Mouse (Mus musculus): Measurements from ENCODE around the gene Phgr1.

The Phgr1 gene

DNA sequence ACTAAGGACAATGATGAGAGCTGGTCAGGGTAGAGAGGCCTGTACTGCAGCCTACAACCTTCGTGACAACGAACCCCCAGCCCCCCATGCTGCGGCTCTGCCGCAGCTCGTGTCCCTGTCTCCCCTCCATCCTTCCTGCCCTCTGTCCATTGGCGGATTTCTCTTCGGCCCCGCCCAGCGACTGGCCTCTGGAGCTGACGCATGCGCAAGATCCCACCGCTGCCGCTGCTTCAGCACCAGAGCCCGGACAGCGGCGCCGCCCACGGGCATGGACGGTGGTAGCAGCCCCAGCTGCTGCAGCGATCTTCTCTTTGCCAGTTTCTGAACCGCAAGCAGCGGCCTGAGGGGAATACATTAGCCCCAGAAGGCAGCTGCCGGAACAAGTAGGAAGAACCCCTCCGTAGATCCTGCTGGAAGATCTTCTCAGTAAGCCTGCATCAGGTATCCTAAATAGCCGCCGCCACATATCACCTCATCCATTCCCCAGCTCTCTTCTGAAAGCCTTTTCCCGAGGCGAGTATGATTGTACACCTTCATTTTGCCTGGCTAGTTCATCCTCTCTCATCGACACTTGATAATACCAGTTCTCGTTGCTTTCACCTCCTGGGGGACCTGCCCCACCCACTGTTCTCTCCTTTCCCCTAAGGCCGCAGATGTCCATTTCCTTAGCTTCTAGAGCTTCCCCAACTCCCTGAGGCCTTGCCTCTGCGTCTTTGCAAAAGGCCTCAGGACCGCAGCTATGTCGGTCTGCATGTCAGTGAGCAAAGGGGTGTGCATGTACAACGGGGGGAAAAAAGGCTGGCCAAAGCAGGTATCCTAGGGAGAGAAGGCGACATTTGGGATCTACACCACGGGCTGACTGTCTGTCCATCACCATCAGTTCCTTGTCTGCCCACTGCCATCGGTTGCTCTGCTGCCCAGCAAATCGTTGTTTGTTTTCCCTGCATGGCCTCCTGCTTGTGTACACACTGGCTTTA is 7.2 kb downstream of the Phgr1 start, which contains the start of gene Disp2:
Gene Disp2, plus strand, starts transcription at position 216 of the 977 bp plus-strand sequence.
- DNase-seq (ENCODE audit: low read depth, low spot score) = peak; percentile 86

DNA sequence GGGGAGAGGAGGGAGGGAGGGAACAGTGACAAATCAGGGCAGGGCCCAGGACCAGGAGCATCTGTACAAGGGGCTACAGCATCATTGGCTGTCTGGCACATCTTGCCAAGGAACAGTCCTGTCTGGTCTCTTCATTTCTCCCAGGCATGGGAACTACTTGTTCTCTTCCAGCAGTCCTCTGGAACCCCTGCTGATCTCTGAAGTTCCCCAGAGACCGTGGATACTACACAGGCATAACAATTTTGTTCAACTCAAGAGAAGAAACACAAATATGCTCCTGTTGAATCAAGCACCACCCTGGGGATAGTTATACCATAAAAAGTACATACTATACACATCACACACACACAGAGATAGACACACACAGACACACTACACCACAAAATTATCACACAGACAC is 8.5 kb downstream of the Phgr1 start:
- no peak for DNase-seq (ENCODE audit: low read depth, low spot score)

DNA sequence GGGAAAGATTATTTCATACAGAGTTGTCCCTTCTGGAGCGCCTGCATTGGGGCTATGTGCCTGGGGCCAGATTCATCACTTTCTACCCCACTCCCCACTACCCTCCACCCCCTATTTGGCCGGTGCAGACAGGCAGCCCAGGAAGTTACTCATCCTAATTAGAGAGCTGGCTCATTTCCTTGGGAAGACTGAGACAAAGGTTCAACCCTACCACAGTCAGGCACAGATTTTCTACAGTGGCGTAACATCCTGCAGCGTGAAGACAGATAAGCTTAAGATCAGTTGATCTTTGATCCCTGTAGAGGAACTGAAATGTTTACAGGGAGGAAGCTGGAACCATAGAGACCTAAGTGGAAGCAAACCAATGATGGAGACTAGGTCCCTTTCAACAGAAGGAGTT is 9.7 kb downstream of the Phgr1 start:
- DNase-seq (ENCODE audit: low read depth, low spot score) = no peak

DNA sequence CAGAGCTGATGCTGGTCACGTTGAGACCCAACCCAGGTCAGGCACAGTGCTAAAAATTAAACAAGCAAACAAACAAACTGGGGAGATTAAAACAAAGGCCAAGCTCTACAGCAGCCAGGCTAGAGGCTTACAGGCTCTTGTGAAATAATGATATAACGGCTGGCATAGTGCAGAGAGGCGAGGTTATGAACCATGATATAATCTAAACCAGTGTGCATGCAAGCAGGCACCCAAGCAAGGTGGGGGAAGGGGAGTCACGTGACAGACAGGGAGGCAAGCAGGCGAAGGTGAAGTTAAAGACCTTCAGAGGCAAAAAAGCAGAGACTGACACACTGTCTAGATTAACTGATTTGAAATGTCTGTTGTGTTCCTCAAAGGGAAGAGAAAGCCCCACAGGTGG is 10.5 kb downstream of the Phgr1 start:
- no peak for DNase-seq (ENCODE audit: low read depth, low spot score)

DNA sequence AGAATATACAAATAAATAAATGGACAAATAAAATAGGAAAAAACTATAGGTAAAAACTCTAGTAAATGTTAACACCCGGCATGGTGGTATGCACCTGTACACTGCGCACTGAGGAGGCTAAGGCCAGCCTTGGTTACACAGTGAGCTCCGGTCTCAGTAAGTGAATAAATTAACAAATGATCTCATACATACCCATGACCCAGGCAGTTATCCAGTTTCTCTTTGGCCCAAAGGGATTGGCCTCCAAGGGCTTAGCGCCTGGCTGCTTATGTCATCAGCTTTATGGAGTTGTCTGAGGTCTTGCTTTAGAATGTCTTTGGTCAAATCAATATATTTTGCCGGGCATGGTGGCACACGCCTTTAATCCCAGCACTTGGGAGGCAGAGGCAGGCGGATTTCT is 11.1 kb downstream of the Phgr1 start:
- no peak for DNase-seq (ENCODE audit: low read depth, low spot score)

DNA sequence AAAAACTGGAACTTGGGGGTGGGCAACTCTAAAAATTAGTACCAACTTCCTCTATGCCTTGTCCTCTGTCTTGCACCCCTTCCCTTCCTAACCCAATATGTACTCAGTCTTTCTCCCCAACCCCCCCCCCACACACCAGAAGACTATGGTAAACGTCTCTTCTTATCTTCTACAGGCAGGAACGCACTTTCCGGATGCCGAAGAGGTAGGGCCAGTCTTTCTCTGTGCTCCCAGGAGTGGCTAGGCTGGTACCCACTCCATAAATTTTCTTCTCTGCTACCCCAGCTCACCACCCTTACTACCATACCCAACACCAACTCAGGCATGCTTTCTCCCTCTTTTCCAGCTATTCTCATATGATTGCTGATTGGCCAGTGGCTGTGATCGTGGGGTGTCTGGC is 14.0 kb downstream of the Phgr1 start:
- DNase-seq (ENCODE audit: low read depth, low spot score) = no peak

DNA sequence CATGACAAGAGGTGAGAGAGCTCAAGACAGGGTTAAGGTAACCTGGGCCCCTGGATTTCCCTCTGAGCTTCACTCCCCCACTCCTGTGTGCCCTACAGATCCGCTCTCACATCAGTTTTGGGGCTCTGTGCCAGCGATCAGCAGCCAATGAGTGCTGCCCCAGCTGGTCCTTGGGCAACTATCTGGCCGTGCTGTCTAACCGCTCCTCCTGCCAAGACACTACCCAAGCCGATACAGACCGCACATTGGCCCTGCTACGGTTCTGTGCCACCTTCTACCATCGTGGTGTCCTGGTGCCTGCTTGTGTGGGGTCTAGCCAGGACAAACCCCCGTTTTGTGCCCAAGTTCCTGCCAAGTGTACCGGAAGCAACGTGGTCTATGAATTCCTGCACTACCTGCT is 16.9 kb downstream of the Phgr1 start:
- DNase-seq (ENCODE audit: low read depth, low spot score) = no peak

DNA sequence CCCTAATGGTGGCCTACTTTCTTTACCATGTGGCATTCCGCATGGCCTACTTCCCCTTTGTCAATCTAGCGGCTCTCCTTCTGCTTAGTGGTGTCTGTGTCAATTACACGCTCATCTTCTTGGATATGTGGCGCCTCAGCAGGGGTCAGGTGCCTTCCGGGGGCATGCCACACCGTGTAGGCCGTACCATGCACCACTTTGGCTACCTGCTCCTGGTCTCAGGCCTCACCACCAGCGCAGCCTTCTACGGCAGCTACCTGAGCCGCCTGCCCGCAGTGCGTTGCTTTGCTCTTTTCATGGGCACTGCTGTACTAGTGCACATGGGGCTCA is 17.6 kb downstream of the Phgr1 start:
- DNase-seq (ENCODE audit: low read depth, low spot score) = no peak

DNA sequence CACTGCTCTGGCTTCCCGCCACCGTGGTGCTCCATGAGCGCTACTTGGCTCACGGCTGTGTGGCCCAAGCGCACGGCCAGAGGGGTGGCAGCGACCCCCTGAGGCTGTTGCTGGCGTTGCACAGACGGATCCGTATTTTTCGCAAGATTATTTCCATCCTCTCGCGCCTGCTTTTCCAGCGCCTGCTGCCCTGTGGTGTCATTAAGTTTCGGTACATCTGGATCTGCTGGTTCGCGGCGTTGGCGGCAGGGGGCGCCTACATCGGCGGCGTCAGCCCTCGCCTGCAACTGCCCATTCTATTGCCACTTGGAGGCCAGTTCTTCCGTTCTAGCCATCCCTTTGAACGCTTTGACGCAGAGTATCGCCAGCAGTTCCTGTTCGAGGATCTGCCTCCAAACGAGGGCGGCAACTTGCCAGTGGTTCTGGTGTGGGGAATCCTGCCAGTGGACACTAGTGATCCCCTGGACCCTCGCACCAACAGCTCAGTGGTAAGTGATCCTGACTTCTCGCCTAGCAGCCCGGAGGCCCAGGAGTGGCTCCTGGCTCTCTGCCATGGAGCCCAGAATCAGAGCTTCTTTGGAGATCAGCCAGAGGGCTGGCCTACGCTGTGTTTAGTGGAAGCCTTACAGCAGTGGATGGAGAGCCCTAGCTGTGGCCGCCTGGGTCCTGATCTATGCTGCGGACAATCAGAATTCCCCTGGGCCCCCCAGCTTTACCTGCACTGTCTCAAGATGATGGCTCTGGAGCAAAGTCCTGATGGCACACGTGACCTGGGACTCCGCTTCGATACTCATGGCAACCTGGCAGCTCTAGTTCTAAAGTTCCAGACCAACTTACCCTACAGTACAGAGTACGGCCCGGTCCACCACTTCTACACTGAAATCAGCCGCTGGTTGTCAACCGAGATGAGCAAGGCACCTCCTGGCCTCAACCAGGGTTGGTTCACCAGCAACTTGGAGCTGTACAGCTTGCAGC is 18.3 kb downstream of the Phgr1 start:
- peak; percentile 42 for DNase-seq (ENCODE audit: low read depth, low spot score)

DNA sequence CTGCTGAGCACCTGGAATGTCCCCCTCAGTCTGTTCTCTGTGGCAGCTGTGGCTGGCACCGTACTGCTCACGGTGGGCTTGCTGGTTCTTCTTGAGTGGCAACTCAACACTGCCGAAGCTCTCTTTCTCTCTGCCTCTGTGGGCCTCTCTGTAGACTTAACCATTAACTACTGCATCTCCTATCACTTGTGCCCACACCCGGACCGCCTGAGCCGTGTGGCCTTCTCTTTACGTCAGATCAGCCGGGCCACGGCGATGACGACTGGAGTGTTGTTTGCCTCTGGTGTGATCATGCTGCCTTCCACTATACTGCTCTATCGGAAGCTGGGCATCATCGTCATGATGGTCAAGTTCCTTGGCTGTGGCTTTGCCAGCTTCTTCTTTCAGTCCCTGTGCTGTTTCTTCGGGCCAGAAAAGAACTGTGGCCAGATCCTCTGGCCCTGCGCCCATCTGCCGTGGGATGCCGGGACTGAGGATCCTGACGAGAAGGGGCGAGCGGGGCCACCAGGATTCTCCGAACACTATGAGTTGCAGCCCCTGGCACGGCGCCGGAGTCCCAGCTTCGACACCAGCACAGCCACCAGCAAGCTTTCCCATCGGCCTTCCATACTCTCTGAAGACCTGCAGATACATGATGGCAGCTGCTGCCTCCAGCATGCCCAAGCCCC is 19.2 kb downstream of the Phgr1 start:
- DNase-seq (ENCODE audit: low read depth, low spot score) = no peak

DNA sequence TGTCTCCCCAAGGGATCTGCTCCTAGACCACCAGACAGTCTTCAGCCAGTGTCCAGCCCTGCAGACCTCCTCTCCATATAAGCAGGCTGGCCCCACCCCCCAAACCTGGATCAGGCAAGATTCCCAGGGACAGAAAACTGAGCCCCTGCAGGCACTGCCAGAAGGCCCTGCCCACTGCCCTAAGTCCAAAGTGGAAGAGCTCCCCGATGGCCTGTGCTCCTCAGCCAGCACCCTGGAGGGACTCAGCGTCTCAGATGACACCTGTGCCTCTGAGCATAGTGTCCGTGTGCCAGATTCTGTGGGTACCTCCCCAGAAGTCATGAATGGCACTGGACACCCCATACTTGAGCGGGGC is 19.7 kb downstream of the Phgr1 start:
- DNase-seq (ENCODE audit: low read depth, low spot score) = no peak

DNA sequence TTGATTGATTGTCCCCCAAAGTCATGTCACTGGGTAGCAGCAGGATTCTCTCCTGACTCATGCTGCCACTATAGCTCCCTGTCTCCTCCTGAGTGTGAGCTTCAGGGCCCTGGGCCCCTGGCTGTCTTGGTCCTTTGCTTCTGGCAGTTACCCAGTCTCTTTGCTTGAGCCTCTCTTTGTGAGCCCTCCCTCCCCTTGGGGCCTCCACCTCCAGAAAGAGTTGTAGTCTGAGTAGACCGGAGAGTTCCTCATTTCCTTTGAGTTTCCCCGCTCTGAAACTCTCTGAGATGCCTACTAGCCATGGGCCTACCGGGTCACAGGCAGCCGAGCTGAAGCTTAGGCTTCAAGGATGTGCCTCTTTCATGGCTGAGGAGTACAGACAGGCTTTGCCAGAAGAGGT is 21.1 kb downstream of the Phgr1 start:
- DNase-seq (ENCODE audit: low read depth, low spot score) = no peak

DNA sequence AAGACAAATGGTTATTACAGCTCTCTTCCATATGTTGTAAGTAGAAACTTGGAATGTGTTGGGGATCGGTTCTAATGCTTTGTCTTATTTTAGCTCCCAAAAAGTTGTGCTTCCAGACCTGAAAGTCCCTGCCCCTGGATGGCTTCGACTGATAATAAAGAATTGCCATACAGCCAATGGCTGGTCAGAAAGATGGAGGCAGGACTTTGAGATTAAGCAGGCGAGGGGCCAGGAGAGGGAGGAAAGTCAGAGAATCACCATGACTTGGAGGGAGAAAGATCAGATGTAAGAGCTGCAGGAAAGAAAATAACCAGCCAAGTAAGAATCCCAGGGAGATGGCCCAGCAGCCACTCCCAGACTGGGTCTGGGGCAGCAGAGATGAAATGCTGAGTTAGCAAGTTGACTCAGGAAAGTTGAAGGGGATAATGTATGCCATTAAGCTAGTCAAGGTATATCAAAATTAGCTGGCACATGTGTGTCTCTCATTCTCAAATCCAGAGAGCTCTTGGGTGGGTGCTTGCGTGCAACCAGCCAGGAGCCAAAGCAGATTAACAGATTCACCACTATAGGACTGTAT is 30.1 kb downstream of the Phgr1 start:
- DNase-seq (ENCODE audit: low read depth, low spot score) = no peak

DNA sequence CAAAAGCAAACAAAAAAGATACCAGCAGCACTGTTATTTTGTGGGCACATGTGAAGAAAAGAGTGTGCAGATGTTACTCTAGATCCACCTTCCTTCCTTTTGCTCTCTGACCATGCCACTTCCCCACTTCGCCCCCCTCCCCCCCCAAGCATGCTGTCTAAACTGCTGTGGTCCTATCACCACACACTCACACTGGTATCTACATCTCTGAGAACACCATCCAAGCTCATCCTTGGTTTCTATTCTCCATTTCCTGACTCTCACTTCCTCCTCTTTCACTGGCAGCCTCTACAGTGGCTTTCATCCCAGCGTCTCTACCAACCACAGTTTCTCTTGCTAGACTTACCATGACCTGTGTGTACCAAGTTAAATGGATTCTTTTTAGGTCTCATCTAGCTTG is 31.9 kb downstream of the Phgr1 start:
- DNase-seq (ENCODE audit: low read depth, low spot score) = no peak

DNA sequence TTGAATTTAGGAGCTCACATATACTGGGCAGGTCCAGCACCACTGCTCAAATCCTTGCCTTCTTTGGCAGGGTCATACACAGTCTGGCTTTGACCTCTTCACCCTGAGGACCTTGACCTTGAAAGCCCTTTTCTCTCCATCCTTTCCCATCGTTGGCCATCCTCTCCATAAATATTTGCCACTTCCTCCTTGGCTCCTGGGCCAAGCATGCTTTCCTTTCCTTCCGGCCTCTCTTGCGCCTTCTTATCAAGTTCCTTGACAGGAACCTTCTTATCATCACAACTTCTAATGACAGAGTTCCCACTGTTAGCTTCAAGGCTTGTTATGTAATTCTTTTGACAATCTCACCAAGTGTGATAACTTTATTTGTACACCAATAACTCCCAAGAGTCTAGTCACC is 32.6 kb downstream of the Phgr1 start:
- DNase-seq (ENCODE audit: low read depth, low spot score) = no peak

DNA sequence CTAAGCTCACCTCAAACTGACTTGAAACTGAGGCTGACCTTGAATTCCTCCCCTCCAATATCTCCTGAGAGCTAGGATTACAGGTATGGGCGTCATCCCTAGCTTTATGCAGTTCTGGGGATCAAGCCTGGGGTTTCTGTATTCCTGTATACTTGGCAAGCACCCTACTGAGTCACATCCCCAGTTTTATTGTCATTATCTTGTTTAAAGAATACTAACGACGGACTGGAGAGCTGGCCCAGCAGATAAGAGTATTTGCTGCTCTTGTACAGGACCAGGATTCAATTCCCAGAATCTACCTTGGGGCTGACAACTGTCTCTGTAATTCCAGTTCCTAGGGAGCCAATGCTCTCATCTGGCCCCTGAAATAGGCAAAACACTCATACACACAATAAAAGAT is 33.2 kb downstream of the Phgr1 start:
- DNase-seq (ENCODE audit: low read depth, low spot score) = no peak

DNA sequence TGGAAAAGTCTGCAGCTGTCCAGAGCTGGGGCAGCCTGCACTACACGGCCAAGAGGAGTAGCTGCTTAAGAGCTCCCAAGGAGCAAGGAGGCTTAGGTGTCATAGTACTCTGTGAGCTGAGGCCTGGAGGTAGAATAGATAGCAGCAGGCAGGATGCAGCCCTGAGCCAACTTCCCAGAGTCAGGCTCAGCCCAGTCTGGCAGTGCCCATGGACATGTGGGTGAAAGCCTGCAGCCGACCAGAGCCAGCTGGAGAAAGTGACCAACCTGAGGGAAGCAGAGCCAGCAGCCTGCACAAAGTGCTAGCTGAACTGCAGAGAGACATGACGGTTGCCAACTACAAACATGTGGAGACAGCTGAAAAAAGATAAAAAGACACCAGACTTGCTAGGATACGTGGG is 34.3 kb downstream of the Phgr1 start:
- DNase-seq (ENCODE audit: low read depth, low spot score) = no peak

DNA sequence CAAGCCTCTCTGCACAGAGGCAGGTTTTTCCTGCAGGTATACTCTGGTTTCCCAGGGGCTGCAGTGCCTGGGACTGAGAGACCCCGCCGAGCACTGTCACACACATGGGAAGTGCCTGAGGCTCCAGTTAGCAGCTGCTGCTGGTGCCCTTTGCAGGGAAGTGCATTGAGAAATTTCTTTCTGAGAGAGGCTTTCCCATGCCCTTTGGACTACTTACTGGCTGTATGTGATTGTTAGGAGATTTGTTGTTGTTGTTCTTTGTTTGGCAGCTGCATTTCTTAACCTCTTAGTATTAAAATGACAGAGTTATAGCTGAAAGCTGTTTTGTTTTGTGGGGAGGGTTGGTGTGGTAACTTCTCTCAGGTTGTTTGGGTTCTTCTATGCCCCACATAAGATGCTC is 38.3 kb downstream of the Phgr1 start:
- DNase-seq (ENCODE audit: low read depth, low spot score) = no peak

DNA sequence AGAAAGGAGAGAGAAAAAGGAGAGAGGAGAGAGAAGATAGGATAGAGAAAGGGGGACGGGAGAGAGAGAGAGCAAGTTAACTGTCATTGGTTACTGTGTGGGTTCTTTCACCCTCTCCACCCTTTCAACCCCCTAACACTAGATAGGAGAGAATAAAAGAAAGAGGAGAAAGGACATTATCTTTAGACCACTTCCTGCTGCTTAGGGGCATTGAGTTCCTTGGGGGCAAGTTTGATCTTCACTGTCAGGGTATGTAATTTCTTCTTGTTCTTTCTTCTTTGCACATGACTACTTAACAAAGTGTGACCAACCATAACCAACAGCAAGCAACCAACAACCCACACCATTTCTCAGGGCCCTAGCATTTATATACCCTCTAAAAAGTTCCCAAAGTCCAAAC is 40.2 kb downstream of the Phgr1 start:
- DNase-seq (ENCODE audit: low read depth, low spot score) = no peak

DNA sequence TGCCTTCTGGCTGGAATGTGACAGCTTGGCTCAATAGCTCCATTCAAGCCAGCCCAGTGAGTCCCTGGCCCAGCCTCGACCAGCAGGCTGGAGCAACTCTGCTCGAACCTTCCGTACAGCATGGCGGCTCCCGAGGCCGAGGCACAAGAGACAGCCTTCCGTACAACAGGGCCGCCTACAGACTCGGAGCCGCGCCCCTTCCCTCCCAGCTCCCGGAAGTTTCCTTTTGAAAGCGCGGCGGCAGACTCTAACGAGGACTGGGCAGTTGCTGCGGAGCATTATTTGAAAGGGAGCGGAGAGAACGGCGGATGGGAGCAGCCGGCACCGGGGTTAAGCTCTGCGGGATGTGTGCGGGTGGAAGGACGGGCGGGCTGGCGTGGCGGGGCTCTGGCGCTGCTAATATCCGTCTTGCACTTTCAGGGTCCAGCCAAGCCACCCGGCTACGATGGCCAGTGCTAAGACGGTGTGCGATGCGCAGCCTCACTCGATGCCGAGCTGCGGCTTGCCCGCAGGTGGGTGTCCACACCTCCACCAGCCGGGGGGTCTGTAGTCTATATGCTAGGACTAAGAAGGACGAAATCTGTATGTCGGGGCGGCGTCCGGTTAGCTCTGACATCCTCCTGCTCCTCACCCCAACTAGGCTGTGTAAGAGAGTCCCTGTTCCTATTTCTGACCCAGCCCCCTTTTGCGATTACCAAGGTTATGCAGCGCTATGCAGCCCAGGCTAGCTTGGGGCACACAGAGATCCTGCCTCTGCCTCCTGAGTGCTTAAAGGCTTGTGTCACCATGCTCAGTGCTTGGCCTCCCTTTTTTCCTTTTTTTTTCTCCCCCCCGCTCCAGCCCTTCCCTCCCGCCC is 41.6 kb downstream of the Phgr1 start, which contains the start of gene Knstrn:
Gene Knstrn, plus strand, starts transcription at position 23 of the 856 bp plus-strand sequence.
- peak; percentile 80 for DNase-seq (ENCODE audit: low read depth, low spot score)

DNA sequence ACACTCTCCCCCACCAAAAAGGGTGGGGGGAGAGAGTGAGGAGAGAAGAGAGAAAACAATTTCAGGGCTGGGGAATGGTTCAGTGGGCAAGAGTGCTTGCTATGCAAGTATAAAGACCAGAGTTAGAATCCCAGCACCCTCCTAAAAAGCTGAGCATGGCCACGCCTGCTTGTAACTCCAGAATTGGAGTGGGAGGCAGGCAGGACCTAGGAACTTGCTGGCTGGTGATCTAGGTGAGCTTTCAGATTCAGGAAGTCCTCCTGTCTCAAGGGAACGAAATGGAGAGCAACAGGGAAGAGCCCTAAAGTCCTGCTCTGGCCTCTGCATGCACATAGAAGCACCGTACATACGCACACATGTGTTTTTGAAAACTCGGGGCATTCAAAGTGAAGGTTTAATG is 50.2 kb downstream of the Phgr1 start:
- DNase-seq (ENCODE audit: low read depth, low spot score) = no peak

Data from embryo, embryonic 11.5 days (tissue).